Mouse (Mus musculus) cerebellum, postnatal 10 days (tissue): Measurements from ENCODE around the gene Garnl3.
"Not testable (repeated sequence)": the region's sequence is repeated elsewhere in the genome, so short reads cannot be mapped to it uniquely, and the experiment has no call there.

ENCODE experiments used
- DNase-seq, 2 experiments: peaks; one replicate each; pipeline ENCODE4 v3.0.0; 2021; ENCODE audit warnings: mixed read lengths in 2 of 2

The Garnl3 gene

DNA sequence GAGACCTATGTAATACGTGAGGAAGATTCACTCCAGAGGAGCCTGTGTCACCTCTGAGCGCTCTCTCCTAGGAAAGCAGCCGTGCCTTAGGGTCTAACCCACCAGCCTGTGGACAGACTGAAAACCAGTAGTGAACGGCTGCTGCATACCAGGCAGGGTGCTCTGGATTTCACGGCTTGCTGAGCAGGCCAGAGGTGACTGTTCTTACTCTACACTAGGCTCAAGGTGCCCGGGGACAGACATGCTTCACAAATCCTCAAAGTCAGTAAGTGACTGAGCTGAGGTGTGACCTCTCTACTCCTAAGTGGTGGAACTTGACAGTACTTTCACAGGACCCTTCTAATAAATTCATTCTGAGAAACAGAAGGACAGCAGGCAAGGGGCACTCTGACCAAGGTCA lies 108.6 kb downstream of the Garnl3 start:
- no peak for DNase-seq

DNA sequence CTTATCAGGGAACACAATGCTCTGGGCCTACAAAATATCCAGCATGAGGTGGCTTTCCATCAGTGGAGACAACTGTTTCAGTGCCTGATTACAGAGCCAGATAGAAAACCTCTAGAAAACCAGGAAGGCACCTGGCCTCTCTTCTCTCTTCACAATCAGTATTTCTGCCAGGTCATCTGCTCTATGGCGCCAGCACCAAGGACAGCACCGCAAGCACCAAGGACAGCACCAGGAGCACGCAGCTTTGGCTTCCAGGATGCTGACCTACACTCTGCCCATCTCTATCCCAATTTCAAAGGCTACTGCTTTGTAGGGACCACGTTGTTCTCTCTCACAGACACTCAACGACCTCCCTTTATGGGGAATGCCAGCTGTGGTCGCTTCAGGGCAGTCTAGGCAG lies 113.4 kb downstream of the Garnl3 start:
- no peak for DNase-seq

DNA sequence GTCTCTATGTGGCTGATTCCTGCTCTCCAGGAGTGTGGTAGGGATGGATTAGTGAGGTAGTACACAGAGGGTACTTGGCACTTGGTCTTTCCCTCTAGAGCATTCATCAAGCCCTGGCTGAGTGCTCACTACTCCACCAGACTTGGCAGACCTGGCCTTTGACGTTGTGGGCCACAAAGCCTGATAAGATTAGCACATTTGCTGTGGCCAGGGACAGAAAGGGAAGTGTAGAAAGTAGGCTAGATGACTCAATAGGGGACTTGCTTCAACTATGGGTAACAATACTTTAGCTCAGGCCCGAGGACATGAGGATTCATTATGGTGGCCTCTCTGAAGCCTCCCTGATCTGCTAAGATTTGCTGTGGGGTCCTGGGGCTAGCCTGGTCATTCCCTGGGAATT lies 114.3 kb downstream of the Garnl3 start:
- DNase-seq: no peak

GRCm38 (mm10) chr2:33014877-33015276 lies 116.6 kb downstream of the Garnl3 start:
- DNase-seq: peak; percentile 87 to 92

DNA sequence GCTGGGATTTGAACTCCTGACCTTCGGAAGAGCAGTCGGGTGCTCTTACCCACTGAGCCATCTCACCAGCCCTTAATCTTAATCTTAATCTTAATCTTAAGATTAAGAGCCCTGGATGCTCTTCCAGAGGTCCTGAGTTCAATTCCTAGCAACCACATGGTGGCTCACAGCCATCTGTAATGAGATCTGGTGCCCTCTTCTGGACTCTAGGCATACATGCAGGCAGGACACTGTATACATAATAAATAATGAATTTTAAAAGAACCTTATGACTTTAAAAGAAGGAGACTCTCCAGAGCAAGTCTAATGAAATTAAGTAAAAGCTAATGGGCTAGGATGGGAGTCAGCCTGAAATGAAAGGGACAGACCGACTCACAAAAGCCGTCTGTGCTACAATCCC lies 122.4 kb downstream of the Garnl3 start:
- not testable (repeated sequence) for DNase-seq

DNA sequence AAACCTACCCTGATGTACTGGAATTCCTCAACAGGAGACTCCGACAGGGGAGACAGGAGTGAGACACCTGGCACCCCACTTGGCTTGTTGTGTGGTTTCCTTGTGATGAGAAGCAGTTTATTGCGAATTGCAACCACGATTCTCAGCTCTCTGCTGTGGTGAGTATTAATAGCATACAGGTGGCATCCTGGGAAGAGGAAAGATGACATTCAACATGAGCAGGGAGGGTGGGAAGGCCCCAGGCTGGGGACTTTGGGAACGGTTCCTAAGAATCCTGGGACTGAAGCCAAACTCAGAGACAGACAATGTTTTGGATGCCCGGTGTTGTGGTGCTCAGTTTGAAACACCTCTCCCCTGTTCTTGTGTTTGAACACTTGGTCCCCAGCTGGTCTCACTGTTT lies 126.4 kb downstream of the Garnl3 start:
- peak; percentile 80 to 81 for DNase-seq

GRCm38 (mm10) chr2:33002144-33002543 lies 129.3 kb downstream of the Garnl3 start:
- no peak for DNase-seq

- DNase-seq: no peak
These were observed 131.7 kb downstream of the Garnl3 start for GRCm38 (mm10) chr2:32999752-33000151.

GRCm38 (mm10) chr2:32997792-32998191 lies 133.7 kb downstream of the Garnl3 start:
- DNase-seq: no peak

GRCm38 (mm10) chr2:32997081-32997480 lies 134.4 kb downstream of the Garnl3 start:
- DNase-seq: peak; percentile 79 to 83

GRCm38 (mm10) chr2:32992130-32992529 lies 139.3 kb downstream of the Garnl3 start:
- no peak for DNase-seq

DNA sequence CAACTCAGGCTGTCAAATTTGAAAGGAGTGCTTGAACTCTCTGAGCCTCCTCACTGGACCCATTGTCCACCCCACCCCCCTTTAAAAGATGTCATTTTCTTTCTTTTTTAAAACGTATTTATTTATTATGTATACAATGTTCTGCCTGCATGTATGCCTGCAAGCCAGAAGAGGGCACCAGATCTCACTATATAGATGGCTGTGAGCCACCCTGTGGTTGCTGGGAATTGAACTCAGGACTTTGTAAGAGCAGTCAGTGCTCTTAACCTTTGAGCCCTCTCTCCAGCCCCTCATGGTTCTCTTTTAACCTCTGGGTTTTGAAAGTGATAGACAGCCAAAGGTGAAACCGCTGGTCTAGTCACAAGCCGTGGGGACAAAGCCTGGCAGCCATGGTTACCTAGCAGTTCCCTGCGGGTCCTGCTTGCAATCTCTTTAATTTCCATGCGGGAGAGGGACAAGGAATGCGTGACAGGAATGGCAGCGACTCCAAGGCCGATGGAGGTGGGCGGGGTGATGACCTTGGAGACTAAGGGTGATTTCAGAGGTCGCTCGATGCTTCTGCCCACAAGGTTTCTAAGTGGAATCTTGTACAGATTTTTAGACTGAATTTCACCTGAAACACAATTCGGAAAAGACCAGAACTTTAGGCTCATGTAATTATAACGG lies 141.2 kb downstream of the Garnl3 start:
- DNase-seq: peak in 1 of 2 experiments; percentile 48

GRCm38 (mm10) chr2:32989376-32989775 lies 142.1 kb downstream of the Garnl3 start:
- peak; percentile 62 to 66 for DNase-seq

DNA sequence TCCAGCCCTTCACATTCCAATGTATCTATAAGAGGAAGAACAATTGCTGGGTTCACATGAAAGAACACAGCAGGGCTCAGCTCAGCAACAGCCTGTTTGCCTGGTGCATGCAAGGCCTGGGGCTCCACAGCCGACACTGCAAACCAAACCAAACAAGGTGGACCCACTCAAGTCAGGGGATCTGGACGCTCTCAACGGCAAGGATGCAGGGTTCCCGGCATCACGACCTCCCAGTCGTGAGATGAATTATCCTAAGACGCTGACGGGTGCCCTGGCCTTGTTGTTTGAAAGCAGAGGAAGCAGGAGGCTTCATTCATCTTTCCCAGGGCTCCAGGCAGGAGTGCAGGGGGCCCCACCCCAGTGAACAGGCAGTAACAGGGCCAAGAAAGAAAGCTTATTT lies 145.6 kb downstream of the Garnl3 start:
- no peak for DNase-seq

DNA sequence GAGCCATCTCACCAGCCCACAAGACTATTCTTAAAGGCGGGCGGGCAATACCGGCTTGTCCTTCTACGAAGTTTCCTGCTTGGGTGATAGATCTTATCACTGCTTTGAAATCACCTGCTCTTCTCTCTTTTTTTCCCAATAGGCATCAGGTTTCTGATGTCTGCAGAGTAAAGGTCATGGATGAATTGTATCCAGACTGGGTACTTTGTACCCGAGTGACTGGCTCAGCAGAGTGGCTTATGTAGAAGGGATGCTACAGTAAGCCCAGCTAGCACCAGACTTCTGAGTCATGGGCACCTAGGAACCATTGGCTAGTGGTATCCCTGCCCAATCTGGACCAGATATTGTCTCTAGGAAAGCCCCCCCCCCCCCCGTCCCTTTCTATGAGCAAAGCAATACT lies 147.8 kb downstream of the Garnl3 start:
- DNase-seq: no peak

GRCm38 (mm10) chr2:32982700-32983099 lies 148.8 kb downstream of the Garnl3 start:
- DNase-seq: no peak

- DNase-seq: peak; percentile 93 to 95
These were observed 149.7 kb downstream of the Garnl3 start, which contains the start of gene Slc2a8 for GRCm38 (mm10) chr2:32981725-32982271. Gene Slc2a8, minus strand, starts transcription at chr2:32982083.

GRCm38 (mm10) chr2:32981281-32981680 lies 150.2 kb downstream of the Garnl3 start:
- peak in 1 of 2 experiments; percentile 42 for DNase-seq

- DNase-seq: peak in 1 of 2 experiments; percentile 54
These were observed 151.8 kb downstream of the Garnl3 start for GRCm38 (mm10) chr2:32979675-32980074.

- no peak for DNase-seq
These were observed 152.8 kb downstream of the Garnl3 start for GRCm38 (mm10) chr2:32978675-32979074.

GRCm38 (mm10) chr2:32977114-32977513 lies 154.3 kb downstream of the Garnl3 start:
- DNase-seq: no peak

DNA sequence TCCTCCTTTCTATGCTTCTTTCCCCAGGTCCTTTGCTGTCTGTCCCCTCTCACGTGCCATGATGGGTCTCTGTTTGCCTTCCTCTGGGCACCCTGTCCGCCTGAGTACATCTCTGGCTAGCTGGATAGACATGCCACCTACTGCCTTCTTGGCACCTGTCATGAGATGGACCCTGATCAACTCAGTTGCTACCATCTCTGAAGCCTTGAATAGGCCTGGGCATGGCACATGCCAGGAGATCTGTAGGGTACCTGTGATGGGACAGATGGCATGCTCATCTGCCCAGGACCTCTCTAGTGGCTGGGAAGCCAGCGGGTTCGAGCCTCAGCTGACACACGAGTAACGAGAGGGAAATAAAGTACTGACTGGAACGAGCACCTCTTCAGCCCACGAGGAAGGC lies 157.2 kb downstream of the Garnl3 start:
- DNase-seq: peak in 1 of 2 experiments; percentile 57

DNA sequence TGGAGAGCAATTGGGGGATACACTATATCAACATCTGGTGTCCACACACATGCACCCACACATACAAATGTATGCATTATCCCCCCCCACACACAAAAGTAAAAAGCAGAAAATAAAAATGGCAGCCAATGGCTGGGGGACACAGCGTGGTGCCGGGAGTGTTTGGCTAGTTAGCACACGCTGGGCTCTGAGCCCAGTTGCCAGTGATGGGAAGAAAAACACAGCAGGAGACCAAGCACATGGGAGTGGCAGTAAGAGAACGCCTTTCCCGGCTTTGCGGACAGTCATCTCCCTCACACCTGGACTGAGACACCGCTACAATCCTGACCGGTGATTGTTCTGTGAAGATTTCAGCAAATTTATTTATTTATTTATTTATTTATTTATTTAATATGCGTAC lies 160.2 kb downstream of the Garnl3 start:
- DNase-seq: peak; percentile 85 to 87

DNA sequence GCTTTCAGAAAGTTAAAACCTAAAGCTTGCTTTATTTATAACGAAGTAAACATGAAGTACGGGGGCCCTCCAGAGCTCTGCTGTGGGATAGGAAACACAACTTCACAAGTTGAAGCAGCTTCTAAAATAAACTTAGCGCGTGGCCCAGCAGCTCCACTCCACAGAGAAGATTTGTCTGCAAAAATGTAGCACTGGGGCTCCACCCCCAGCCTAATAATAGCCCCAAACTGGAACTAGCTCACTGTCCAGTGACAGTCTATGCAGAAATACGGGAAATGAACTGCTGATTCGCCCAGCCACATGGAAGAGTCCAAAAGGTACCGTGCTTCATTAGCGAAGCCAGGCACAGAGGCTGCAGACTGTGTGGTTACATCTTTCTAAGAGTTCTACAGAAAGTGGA lies 162.1 kb downstream of the Garnl3 start:
- DNase-seq: no peak
